Mouse (Mus musculus): ENCODE measurements around the gene Prkar1b. TPM values are rescaled to one million over a fixed set of nuclear protein-coding genes. Genes with fewer than 3 reads are reported as not detected.

The Prkar1b gene
- polyA plus RNA-seq, 1 experiment from 2014 or later: 8.4 TPM

DNA sequence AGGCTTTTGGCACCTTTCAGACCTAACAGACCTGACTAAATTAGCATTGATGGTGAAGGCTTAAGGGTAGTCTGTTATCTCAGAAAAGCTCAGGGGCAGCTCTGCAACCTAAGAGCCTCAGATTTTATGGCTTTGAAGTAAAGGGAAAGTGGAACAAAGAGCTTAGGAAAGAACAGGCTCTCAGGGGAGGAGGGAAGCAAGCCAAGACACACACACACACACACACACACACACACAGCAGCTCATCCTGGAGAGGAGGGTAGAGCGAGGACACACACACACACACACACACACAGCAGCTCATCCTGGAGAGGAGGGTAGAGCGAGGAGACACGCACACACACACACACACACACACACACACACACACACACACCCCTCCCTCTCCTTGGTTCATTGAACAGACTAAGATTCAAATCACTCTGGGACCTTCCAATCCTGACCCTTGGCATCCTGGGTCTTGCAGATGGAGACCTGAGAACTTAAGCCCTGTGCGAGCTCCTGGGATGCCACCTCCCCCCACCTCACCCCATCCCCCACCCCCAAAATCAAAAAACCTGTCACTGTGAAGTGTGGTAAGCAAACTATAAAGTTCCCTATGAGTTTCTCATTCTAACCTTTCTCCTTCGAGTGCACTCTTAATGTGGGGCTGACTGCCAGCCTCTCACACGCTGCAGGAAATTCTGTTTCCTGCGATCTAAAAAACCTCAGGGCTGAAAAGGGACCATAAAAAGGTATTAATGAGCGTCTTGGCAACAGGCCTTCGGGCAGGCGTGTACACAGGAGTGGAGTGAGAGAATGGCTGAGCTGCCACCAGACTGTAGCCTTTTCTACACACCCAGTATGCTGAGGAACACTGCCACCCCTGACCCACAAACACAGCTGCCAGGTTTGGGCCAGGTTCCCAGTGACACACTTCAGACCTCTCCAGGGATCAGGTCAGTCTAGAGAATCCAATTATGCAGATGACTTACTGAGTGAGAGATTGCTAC, 25.1 kb upstream of the Prkar1b start:
- H3K4me1 ChIP-seq (ENCODE audit: control insufficient read depth, insufficient read depth, low read length): peaks cover 5% of the 10 kb centered on the region; the same call in 1 of the 2 replicates
- WGBS: 58% methylated on average over 10 of the region's 10 CpGs
- H3K9ac ChIP-seq (ENCODE audit: low read length): no peak overlapping the region
- H3K36me3 ChIP-seq (ENCODE audit: control insufficient read depth, insufficient read depth): peaks cover 10% of the 10 kb centered on the region; the same call in 1 of the 2 replicates
- peak overlapping the region; percentile 29; the same call in 1 of the 2 replicates for H3K27ac ChIP-seq (ENCODE audit: low read length)
- H3K27me3 ChIP-seq (ENCODE audit: control insufficient read depth, insufficient read depth, low read length): no peaks in the 10 kb centered on the region
- H3K9me3 ChIP-seq (replicated peaks; ENCODE audit: control insufficient read depth, low read length): no peaks in the 10 kb centered on the region
- no peak overlapping the region for H3K4me2 ChIP-seq (ENCODE audit: low read depth, low read length)
- no peak overlapping the region for H3K4me3 ChIP-seq (ENCODE audit: low read length)
- peak; percentile 39; the same call in 1 of the 2 replicates for ATAC-seq (replicated peaks; ENCODE audit: extremely low read depth, insufficient read depth, low FRiP score)

DNA sequence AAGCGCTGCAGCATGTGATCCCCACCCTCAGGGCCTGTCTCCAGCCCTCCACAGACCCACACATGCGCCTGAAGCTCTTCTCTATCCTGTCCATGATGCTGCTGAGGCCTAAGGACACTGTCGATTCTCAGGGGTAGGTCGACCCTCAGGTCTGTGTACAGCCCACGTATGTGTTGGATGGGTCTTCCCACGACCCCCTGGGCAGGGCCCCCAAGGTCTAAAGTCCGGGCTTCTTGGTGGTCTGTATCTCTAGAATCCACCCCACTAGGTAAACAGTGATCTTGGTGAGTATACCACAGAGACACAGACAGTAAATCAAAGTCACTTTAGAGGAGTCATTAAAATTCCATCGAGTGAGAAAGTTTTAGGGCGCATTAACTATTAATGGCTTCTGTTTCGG, 24.3 kb upstream of the Prkar1b start:
- Histone ChIP-seq H3K9me3 (replicated peaks; ENCODE audit: control insufficient read depth, low read length) (no peaks in the 10 kb centered on the region), H3K4me1 (ENCODE audit: control insufficient read depth, insufficient read depth, low read length) (peaks cover 5% of the 10 kb centered on the region; the same call in 1 of the 2 replicates), H3K36me3 (ENCODE audit: control insufficient read depth, insufficient read depth) (peaks cover 10% of the 10 kb centered on the region; the same call in 1 of the 2 replicates), H3K27me3 (ENCODE audit: control insufficient read depth, insufficient read depth, low read length) (no peaks in the 10 kb centered on the region), H3K9ac (ENCODE audit: low read length) (0 out of 2 replicates have a peak overlapping the region, but pooled peaks have one; percentile 20), H3K4me2 (ENCODE audit: low read depth, low read length) (no peak overlapping the region), H3K27ac (ENCODE audit: low read length) (peak overlapping the region; percentile 29; the same call in 1 of the 2 replicates), H3K4me3 (ENCODE audit: low read length) (no peak overlapping the region)
- 64% methylated on average over 10 of the region's 10 CpGs for WGBS
- no peak for ATAC-seq (replicated peaks; ENCODE audit: extremely low read depth, insufficient read depth, low FRiP score)

DNA sequence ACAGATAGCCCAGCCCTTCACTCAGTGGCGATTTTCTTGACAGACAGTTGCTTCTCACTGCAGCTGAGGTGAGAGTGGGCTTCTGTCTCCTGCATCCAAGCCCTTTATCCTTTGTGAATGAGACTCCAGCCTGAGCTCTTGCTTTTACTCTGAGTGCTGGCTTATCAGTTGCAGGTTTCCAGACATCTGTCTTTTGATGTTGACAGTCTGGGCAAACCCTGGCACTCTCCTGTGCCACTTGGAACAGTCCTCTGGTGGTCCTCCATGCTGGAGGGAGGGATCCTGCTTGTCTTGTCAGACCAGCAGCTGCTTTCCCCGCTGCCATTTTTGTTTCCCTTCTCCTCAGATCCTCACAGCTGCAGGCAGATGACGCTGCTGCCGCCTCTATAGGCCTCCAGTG, 22.1 kb upstream of the Prkar1b start:
- no peak for ATAC-seq (replicated peaks; ENCODE audit: extremely low read depth, insufficient read depth, low FRiP score)
- WGBS: 85% methylated on average over 4 of the region's 4 CpGs
- no peak overlapping the region for H3K4me2 ChIP-seq (ENCODE audit: low read depth, low read length)
- no peak overlapping the region for H3K4me3 ChIP-seq (ENCODE audit: low read length)
- H3K27me3 ChIP-seq (ENCODE audit: control insufficient read depth, insufficient read depth, low read length): no peaks in the 10 kb centered on the region
- no peaks in the 10 kb centered on the region for H3K9me3 ChIP-seq (replicated peaks; ENCODE audit: control insufficient read depth, low read length)
- no peak overlapping the region for H3K27ac ChIP-seq (ENCODE audit: low read length)
- peaks cover 10% of the 10 kb centered on the region; the same call in 1 of the 2 replicates for H3K36me3 ChIP-seq (ENCODE audit: control insufficient read depth, insufficient read depth)
- no peak overlapping the region for H3K9ac ChIP-seq (ENCODE audit: low read length)
- peaks cover 8% of the 10 kb centered on the region; the same call in 1 of the 2 replicates for H3K4me1 ChIP-seq (ENCODE audit: control insufficient read depth, insufficient read depth, low read length)

DNA sequence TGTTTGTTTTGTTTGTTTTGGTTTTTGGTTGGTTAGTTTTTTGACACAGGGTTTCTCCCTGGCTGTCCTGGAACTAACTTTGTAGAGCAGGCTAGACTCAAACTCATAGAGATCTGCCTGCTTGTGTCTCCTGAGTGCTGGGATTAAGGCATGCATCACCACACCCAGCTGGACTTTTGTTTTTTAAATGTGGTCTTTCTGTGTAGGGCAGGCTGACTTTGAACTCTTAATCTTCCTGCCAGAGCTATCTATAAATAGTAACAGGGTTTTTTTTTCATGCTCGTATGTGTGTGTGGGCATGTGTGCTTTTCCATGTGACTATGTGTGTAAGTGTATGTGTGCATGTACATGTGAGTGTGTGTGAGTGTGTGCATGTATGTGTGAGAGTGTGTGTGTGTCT, 17.7 kb upstream of the Prkar1b start:
- Histone ChIP-seq H3K4me2 (ENCODE audit: low read depth, low read length) (no peak overlapping the region), H3K27me3 (ENCODE audit: control insufficient read depth, insufficient read depth, low read length) (no peaks in the 10 kb centered on the region), H3K4me3 (ENCODE audit: low read length) (no peak overlapping the region), H3K27ac (ENCODE audit: low read length) (no peak overlapping the region), H3K9me3 (replicated peaks; ENCODE audit: control insufficient read depth, low read length) (no peaks in the 10 kb centered on the region), H3K9ac (ENCODE audit: low read length) (no peak overlapping the region), H3K4me1 (ENCODE audit: control insufficient read depth, insufficient read depth, low read length) (peaks cover 3% of the 10 kb centered on the region), H3K36me3 (ENCODE audit: control insufficient read depth, insufficient read depth) (peaks cover 18% of the 10 kb centered on the region)
- 29% methylated on average over 1 of the region's 1 CpGs for WGBS
- no peak for ATAC-seq (replicated peaks; ENCODE audit: extremely low read depth, insufficient read depth, low FRiP score)

DNA sequence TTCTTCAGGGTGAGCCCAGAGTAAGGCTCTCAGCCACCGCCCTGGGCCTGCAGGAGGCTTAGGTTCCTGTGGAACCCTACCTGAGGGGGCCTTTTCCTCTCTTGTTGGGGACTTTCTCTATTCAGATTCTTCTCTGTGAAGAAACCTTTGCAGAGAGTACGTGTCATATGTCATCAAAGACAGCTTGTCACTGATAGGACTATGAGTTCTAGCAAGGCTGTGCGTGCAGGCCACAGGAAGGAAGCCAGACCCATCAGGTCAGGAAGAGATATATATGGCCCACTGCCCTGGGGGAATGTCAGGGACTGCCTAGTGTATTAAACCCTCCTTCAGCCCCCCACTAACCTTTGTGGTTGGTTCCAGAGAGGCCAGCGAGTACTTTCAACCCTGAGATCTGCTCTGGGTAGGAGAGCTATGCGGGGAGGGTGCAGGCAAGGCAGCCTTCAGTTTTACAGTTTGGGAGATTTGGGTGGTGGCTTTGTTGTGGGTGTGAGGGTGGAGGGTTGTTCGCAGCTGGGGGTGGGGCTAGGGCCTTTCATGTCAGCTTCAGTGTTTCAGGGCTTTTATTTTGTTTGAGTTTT, 17.1 kb upstream of the Prkar1b start:
- Histone ChIP-seq H3K9ac (ENCODE audit: low read length) (no peak overlapping the region), H3K9me3 (replicated peaks; ENCODE audit: control insufficient read depth, low read length) (no peaks in the 10 kb centered on the region), H3K27me3 (ENCODE audit: control insufficient read depth, insufficient read depth, low read length) (no peaks in the 10 kb centered on the region), H3K4me3 (ENCODE audit: low read length) (no peak overlapping the region), H3K4me2 (ENCODE audit: low read depth, low read length) (no peak overlapping the region), H3K4me1 (ENCODE audit: control insufficient read depth, insufficient read depth, low read length) (peaks cover 3% of the 10 kb centered on the region), H3K36me3 (ENCODE audit: control insufficient read depth, insufficient read depth) (peaks cover 18% of the 10 kb centered on the region), H3K27ac (ENCODE audit: low read length) (peak overlapping the region; percentile 30)
- peak; percentile 56 for ATAC-seq (replicated peaks; ENCODE audit: extremely low read depth, insufficient read depth, low FRiP score)
- 58% methylated on average over 6 of the region's 6 CpGs for WGBS

DNA sequence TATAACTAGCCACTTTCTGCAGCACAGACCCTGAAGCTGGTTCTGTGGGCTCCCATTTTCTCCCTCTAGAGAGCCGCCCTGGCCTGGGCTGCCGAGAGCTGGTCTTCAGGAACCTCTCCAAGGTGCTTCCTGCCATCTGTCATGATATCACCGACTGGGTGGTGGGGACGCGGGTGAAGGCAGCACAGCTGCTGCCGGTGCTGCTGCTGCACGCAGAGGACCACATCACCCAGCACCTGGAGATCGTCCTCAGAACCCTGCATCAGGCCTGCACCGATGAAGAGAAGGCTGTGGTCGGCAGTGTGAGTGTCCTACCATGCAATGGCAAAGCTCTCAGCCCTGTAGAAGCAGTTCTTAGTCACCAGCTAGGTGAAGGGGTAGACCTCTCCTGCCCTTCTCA, 11.8 kb upstream of the Prkar1b start:
- Histone ChIP-seq H3K4me3 (ENCODE audit: low read length) (no peak overlapping the region), H3K36me3 (ENCODE audit: control insufficient read depth, insufficient read depth) (peaks cover 10% of the 10 kb centered on the region), H3K27me3 (ENCODE audit: control insufficient read depth, insufficient read depth, low read length) (no peaks in the 10 kb centered on the region), H3K4me1 (ENCODE audit: control insufficient read depth, insufficient read depth, low read length) (no peaks in the 10 kb centered on the region; the same call in 1 of the 2 replicates), H3K9ac (ENCODE audit: low read length) (no peak overlapping the region), H3K4me2 (ENCODE audit: low read depth, low read length) (no peak overlapping the region), H3K27ac (ENCODE audit: low read length) (no peak overlapping the region; the same call in 1 of the 2 replicates), H3K9me3 (replicated peaks; ENCODE audit: control insufficient read depth, low read length) (no peaks in the 10 kb centered on the region)
- 61% methylated on average over 10 of the region's 10 CpGs for WGBS
- ATAC-seq (replicated peaks; ENCODE audit: extremely low read depth, insufficient read depth, low FRiP score): 0 out of 2 replicates have a peak, but pooled peaks have one; percentile 29

DNA sequence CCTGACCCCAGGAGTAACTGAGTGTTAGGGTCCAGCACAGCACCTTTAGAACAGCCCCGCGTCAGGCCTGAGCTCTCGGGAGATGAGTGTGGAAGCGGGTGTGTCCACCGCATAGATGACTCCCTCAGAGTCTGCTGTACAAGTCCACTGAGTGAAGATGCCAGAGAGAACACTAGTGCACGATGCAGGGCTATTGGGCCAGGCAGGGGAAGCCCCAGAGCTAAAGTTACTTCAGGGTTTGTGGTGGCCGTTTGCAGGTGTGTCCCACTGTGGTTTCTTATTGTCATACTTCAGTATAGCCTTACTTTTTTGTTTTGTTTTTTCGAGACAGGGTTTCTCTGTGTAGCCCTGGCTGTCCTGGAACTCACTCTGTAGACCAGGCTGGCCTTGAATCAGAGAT, 11.1 kb upstream of the Prkar1b start:
- Histone ChIP-seq H3K9me3 (replicated peaks; ENCODE audit: control insufficient read depth, low read length) (no peaks in the 10 kb centered on the region), H3K27me3 (ENCODE audit: control insufficient read depth, insufficient read depth, low read length) (no peaks in the 10 kb centered on the region), H3K4me1 (ENCODE audit: control insufficient read depth, insufficient read depth, low read length) (no peaks in the 10 kb centered on the region), H3K36me3 (ENCODE audit: control insufficient read depth, insufficient read depth) (peaks cover 10% of the 10 kb centered on the region), H3K27ac (ENCODE audit: low read length) (no peak overlapping the region), H3K4me3 (ENCODE audit: low read length) (no peak overlapping the region), H3K4me2 (ENCODE audit: low read depth, low read length) (no peak overlapping the region), H3K9ac (ENCODE audit: low read length) (no peak overlapping the region)
- no peak for ATAC-seq (replicated peaks; ENCODE audit: extremely low read depth, insufficient read depth, low FRiP score)
- WGBS: 79% methylated on average over 8 of the region's 8 CpGs

DNA sequence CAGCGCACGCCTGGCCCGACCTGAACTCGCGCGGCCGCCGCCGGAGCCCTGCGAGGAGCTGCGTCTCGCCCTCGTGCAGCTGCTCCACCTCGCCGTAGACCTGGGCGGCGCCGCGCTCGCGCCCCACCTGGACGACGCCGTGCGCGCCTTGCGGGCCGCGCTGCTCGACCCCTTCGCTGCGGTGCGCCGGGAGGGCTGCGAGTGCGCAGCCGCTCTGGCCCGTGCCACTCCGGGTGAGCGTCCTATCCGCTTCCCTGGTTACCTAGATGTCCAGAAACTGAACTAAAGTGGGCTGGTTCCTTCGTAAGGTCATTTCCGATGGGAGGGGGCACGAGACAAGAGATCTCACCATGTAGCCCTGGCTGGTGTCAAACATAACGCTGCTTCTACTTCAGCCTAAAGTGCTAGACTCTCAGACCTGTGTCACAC, 816 bp upstream of the Prkar1b start:
- Histone ChIP-seq H3K9ac (ENCODE audit: low read length) (peak overlapping the region; percentile 72), H3K9me3 (replicated peaks; ENCODE audit: control insufficient read depth, low read length) (no peaks in the 10 kb centered on the region), H3K36me3 (ENCODE audit: control insufficient read depth, insufficient read depth) (peaks cover 12% of the 10 kb centered on the region), H3K4me2 (ENCODE audit: low read depth, low read length) (peak overlapping the region; percentile 76), H3K27me3 (ENCODE audit: control insufficient read depth, insufficient read depth, low read length) (no peaks in the 10 kb centered on the region), H3K4me1 (ENCODE audit: control insufficient read depth, insufficient read depth, low read length) (peaks cover 10% of the 10 kb centered on the region), H3K4me3 (ENCODE audit: low read length) (peak overlapping the region; percentile 72), H3K27ac (ENCODE audit: low read length) (no peak overlapping the region)
- ATAC-seq (replicated peaks; ENCODE audit: extremely low read depth, insufficient read depth, low FRiP score): peak; percentile 7
- under 1% methylated on average over 40 of the region's 45 CpGs for WGBS
